Mouse (Mus musculus) liver, postnatal 0 days (tissue): ENCODE data around the gene Sox6. TPM values are rescaled to one million over a fixed set of nuclear protein-coding genes. Genes with fewer than 3 reads are reported as not detected.
A peak's percentile ranks its signal among the peaks of the same experiment; 100 is the strongest.

Experiments
- ATAC-seq: fragments of 200-750 bp; cut with Nextera tagmentation; 2 replicates; pipeline ENCODE4 v1.8.0; 2017; ENCODE audit warnings: mild to moderate bottlenecking, moderate library complexity
- DNase-seq: peaks from one replicate; pipeline ENCODE4 v3.0.0-alpha.2; 2016
- H3K27ac ChIP-seq: fragments of 300-500 bp; sonication (generic); 2 replicates; pipeline ENCODE4 v1.5.1; 2014; ENCODE audit warnings: antibody characterized with exemption, moderate library complexity, mild to moderate bottlenecking, low read depth
- H3K27me3 ChIP-seq: fragments of 300-500 bp; sonication (generic); 2 replicates; pipeline ENCODE4 v1.6.1; 2014; ENCODE audit warnings: low read length, control low read depth, mixed read lengths; ENCODE audit not compliant: insufficient read depth
- H3K36me3 ChIP-seq: fragments of 300-500 bp; sonication (generic); replicated peaks from 2 replicates; pipeline ENCODE4 v1.6.1; 2014; ENCODE audit warnings: mild to moderate bottlenecking, control low read depth, low read length, moderate library complexity, mixed read lengths; ENCODE audit not compliant: insufficient read depth
- H3K4me1 ChIP-seq: fragments of 300-500 bp; sonication (generic); 2 replicates; pipeline ENCODE4 v1.6.1; 2014; ENCODE audit warnings: antibody characterized with exemption, mild to moderate bottlenecking, control low read depth; ENCODE audit not compliant: insufficient read depth
- H3K4me2 ChIP-seq: fragments of 300-500 bp; sonication (generic); 2 replicates; pipeline ENCODE4 v1.6.1; 2014; ENCODE audit warnings: low read depth, mild to moderate bottlenecking, low read length, moderate library complexity, mixed read lengths
- H3K4me3 ChIP-seq: fragments of 300-500 bp; sonication (generic); 2 replicates; pipeline ENCODE4 v1.5.1; 2014; ENCODE audit warnings: low read depth, low read length
- H3K9ac ChIP-seq: fragments of 300-500 bp; sonication (generic); replicated peaks from 2 replicates; pipeline ENCODE4 v1.6.1; 2014; ENCODE audit warnings: mild to moderate bottlenecking, moderate library complexity
- H3K9me3 ChIP-seq: fragments of 300-500 bp; sonication (generic); 2 replicates; pipeline ENCODE4 v1.6.1; 2016; ENCODE audit warnings: mild to moderate bottlenecking, control low read depth, low read length, mixed read lengths
- CTCF ChIP-seq: sonication (generic); IDR thresholded peaks from 2 replicates; pipeline ENCODE4 v1.5.1; 2016; ENCODE audit warnings: antibody characterized with exemption, low read depth
- EP300 ChIP-seq: IDR thresholded peaks from 2 replicates; pipeline ENCODE4 v1.6.1; 2016; ENCODE audit warnings: antibody characterized with exemption, low read depth, mild to moderate bottlenecking
- WGBS: fragments of 180-500 bp; shearing (Covaris S2); extraction: QIAGEN DNeasy Blood & Tissue Kit; methylation state at CpG from one replicate; pipeline ENCODE4 v1.1.7; 2014; ENCODE audit not compliant: insufficient replicate concordance; 5-methylcytosine and 5-hydroxymethylcytosine counted together
- polyA plus RNA-seq: library from polyadenylated mRNA; unstranded; fragments of >200 nt; fragmentation: Nextera tagmentation; extraction: Ambion mirVana; gene quantifications from 2 replicates; pipeline ENCODE4 v1.2.1, GENCODE M21; 2015

The Sox6 gene
- polyA plus RNA-seq, 1 experiment from 2014 or later: 44.4 TPM

DNA sequence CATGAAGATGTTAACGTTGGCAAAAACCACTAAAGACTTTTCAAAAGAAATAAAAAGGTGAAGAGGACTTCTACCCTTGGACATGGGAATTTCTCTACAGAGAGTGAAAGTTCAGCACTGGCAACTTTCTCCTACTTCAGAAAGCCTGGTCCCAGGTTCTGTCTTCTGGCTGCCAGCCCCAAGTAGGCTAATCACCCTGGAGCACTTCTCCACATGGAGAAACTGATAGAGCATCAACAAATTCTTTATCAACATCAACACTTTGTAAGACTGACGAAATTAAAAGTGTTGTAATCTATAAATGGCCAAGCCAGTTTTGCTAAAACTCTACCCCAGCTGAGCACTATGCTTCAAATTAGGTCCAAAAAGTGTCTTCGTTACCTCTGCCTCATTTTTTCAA, 193.7 kb downstream of the Sox6 start:
- no peak for TF ChIP-seq CTCF
- peak; percentile 100 for TF ChIP-seq EP300
- ATAC-seq: peak; percentile 77
- H3K4me1 ChIP-seq: peaks cover 6% of the 10 kb centered on the region; the same call in 1 of the 2 replicates
- no peaks in the 10 kb centered on the region for H3K36me3 ChIP-seq
- 58% methylated on average over 3 of the region's 3 CpGs for WGBS
- peak; percentile 47 for DNase-seq
- peak overlapping the region; percentile 76 for H3K27ac ChIP-seq
- peak overlapping the region; percentile 51 for H3K4me3 ChIP-seq
- peak overlapping the region; percentile 66 for H3K9ac ChIP-seq
- H3K4me2 ChIP-seq: peak overlapping the region; percentile 51
- no peaks in the 10 kb centered on the region for H3K27me3 ChIP-seq
- no peaks in the 10 kb centered on the region for H3K9me3 ChIP-seq

GRCm38 (mm10) chr7:115844431-115844830, 194.2 kb downstream of the Sox6 start:
- Histone ChIP-seq H3K27ac (peak overlapping the region; percentile 76), H3K27me3 (no peaks in the 10 kb centered on the region), H3K4me3 (peak overlapping the region; percentile 51), H3K9me3 (no peaks in the 10 kb centered on the region), H3K36me3 (no peaks in the 10 kb centered on the region), H3K9ac (peak overlapping the region; percentile 66), H3K4me2 (peak overlapping the region; percentile 51), H3K4me1 (peaks cover 6% of the 10 kb centered on the region; the same call in 1 of the 2 replicates)
- TF ChIP-seq EP300 (no peak), CTCF (no peak)
- DNase-seq (peak; percentile 79), ATAC-seq (peak; percentile 87)
- 34% methylated on average over 6 of the region's 6 CpGs for WGBS

- H3K27me3 ChIP-seq: no peaks in the 10 kb centered on the region
- H3K9ac ChIP-seq: peak overlapping the region; percentile 42; the same call in 1 of the 2 replicates
- peak overlapping the region; percentile 44; the same call in 1 of the 2 replicates for H3K27ac ChIP-seq
- H3K4me1 ChIP-seq: peaks cover 4% of the 10 kb centered on the region; the same call in 1 of the 2 replicates
- H3K4me2 ChIP-seq: peak overlapping the region; percentile 70
- no peaks in the 10 kb centered on the region for H3K9me3 ChIP-seq
- TF ChIP-seq CTCF (no peak), EP300 (0 out of 2 replicates have a peak, but pooled peaks have one; percentile 28)
- peak overlapping the region; percentile 39 for H3K4me3 ChIP-seq
- H3K36me3 ChIP-seq: no peaks in the 10 kb centered on the region
- DNase-seq (no peak), ATAC-seq (no peak)
These were observed 196.3 kb downstream of the Sox6 start for GRCm38 (mm10) chr7:115842251-115842650.

DNA sequence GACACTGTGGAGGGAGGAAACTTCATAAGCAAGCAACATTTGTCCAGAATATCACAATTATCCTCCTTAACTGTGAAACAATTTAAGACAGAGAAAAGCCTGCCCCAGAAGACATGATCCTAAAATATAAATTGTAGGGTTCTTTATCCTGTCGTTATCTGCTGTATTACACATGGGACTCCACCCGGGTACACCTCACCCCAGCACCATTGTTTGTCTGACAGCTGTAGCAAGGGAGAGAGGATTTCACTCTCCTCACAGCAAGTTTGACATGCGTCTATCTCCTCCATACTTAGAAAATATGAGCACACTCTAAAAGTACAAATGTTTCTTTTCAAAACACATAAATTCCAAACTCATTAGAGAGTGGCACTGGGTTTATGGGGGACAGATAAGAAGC, 198.0 kb downstream of the Sox6 start:
- no peak for DNase-seq
- Histone ChIP-seq H3K27ac (peak overlapping the region; percentile 34; the same call in 1 of the 2 replicates), H3K9ac (peak overlapping the region; percentile 44), H3K4me2 (peak overlapping the region; percentile 70), H3K4me3 (peak overlapping the region; percentile 38), H3K9me3 (no peaks in the 10 kb centered on the region), H3K4me1 (no peaks in the 10 kb centered on the region), H3K27me3 (no peaks in the 10 kb centered on the region), H3K36me3 (no peaks in the 10 kb centered on the region)
- no peak for ATAC-seq
- TF ChIP-seq CTCF: no peak
- TF ChIP-seq EP300: peak; percentile 64; the same call in 1 of the 2 replicates
- 41% methylated on average over 3 of the region's 3 CpGs for WGBS

DNA sequence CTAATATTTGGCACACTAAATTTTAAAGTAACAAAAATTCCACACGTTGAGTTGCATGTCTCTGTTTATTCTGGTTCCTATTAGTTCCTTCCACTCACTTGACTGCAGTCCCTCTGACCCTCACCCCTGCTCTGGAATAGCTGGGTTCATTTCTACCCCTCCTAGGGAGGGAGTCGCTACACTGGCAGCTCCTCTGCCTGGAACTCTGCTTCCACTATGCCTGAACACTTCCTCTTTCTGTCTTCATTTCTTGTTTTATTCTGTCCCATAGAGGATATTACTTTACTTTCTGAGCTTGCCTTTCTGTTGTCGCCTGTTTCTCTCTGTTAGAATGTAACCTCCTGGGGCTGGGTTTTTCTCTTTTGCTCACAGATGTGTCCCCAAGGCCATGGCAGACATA, 203.6 kb downstream of the Sox6 start:
- no peak overlapping the region for H3K27ac ChIP-seq
- H3K9ac ChIP-seq: no peak overlapping the region
- TF ChIP-seq CTCF (no peak), EP300 (no peak)
- H3K9me3 ChIP-seq: no peaks in the 10 kb centered on the region
- peaks cover 6% of the 10 kb centered on the region for H3K36me3 ChIP-seq
- ATAC-seq (no peak), DNase-seq (no peak)
- H3K27me3 ChIP-seq: no peaks in the 10 kb centered on the region
- H3K4me3 ChIP-seq: no peak overlapping the region
- H3K4me2 ChIP-seq: no peak overlapping the region
- H3K4me1 ChIP-seq: peaks cover 31% of the 10 kb centered on the region
- 44% methylated on average over 3 of the region's 3 CpGs for WGBS

- Histone ChIP-seq H3K4me2 (no peak overlapping the region), H3K4me3 (no peak overlapping the region), H3K27ac (no peak overlapping the region), H3K27me3 (no peaks in the 10 kb centered on the region), H3K9me3 (no peaks in the 10 kb centered on the region), H3K9ac (no peak overlapping the region), H3K36me3 (peaks cover 9% of the 10 kb centered on the region), H3K4me1 (peaks cover 36% of the 10 kb centered on the region)
- TF ChIP-seq EP300 (no peak), CTCF (no peak)
- ATAC-seq (no peak), DNase-seq (no peak)
- WGBS: 77% methylated on average over 3 of the region's 3 CpGs
These were observed 204.9 kb downstream of the Sox6 start for GRCm38 (mm10) chr7:115833701-115834100.
